Mouse (Mus musculus): ENCODE measurements around the gene Inhbe. TPM values are rescaled to one million over a fixed set of nuclear protein-coding genes. Genes with fewer than 3 reads are reported as not detected.
"Not testable (repeated sequence)": the region's sequence is repeated elsewhere in the genome, so short reads cannot be mapped to it uniquely, and the experiment has no call there.

Gene Inhbe
- polyA plus RNA-seq, 1 experiment from 2014 or later, result 0.05 TPM

DNA sequence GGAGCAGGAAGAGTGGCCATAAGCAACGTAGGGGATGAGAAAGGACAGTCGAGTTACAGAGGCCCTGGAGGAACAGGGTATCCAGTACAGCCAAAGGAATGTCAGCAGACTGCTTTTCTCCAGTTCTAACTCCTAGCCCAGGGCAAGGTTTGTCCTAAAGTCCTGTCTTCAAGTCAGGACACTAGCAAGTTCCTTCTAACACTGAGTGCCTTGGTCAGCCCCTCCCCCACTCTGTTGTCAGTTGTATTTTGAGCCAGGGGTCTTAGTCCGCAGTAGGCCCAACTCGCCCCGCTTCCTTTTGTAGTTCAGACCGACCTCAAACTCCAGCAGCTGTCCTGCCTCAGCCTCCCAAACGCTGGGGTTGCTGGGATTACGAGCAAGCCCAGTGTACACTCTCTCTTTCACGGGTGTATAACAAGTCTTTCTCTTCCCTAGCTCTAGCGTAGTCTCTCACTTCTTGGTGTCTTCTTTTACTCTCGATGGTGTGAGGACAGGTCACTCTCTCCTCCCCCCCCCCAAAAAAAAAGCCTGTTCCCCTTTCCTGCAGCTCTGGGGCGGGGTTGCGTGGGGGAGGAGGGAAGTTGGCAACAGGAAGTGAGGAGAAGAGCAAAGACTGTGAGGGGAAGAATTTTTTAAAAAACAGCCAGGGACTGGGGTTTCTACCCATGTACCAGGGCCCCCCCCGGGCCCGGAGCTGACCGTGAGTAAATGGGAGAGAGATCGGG, 30.9 kb downstream of the Inhbe start:
- WGBS, result 80% methylated on average over 17 of the region's 17 CpGs

DNA sequence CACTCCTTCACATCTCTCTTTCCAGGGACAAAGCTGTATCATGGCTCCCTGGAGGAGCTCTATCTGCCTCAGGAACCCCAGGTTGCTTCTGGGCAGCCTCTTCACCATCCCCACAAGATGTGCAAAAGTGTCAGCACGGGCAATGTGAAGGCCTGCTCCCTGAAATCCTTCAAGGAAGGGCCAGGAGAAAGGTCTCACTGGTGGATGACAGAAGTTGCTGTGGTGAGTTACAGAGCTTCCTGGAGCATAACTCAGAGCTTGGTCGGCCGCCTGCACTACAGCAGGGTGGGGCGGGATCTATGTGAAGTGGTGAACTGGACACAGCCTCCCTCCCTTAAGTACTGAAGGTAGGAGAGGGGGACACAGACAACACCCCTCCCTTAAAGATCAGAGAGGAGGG, 31.5 kb downstream of the Inhbe start:
- DNase-seq (ENCODE audit: low spot score) (no peak), ATAC-seq (replicated peaks; ENCODE audit: low FRiP score) (no peak)
- no peaks in the 10 kb centered on the region for H3K36me3 ChIP-seq (ENCODE audit: control insufficient read depth, insufficient read depth, low read length)
- peaks cover 11% of the 10 kb centered on the region for H3K4me1 ChIP-seq (replicated peaks; ENCODE audit: control insufficient read depth, insufficient read depth, low read length)
- H3K27me3 ChIP-seq (ENCODE audit: control insufficient read depth, insufficient read depth, low read length), result peaks cover 37% of the 10 kb centered on the region
- H3K9ac ChIP-seq (ENCODE audit: low read length), result no peak overlapping the region
- H3K27ac ChIP-seq (ENCODE audit: low read depth, low read length), result no peak overlapping the region
- H3K9me3 ChIP-seq (ENCODE audit: control insufficient read depth, low read length), result no peaks in the 10 kb centered on the region; the same call in 1 of the 2 replicates
- H3K4me2 ChIP-seq (ENCODE audit: low read depth, low read length, severe bottlenecking), result no peak overlapping the region
- WGBS, result 85% methylated on average over 4 of the region's 4 CpGs
- no peak overlapping the region for H3K4me3 ChIP-seq (ENCODE audit: low read depth, low read length)

More for the DNA sequence above, 30.9 kb downstream of the Inhbe start:
- DNase-seq (ENCODE audit: low spot score), result no peak
- Histone ChIP-seq H3K9ac (ENCODE audit: low read length) (no peak overlapping the region), H3K36me3 (ENCODE audit: control insufficient read depth, insufficient read depth, low read length) (no peaks in the 10 kb centered on the region), H3K4me1 (replicated peaks; ENCODE audit: control insufficient read depth, insufficient read depth, low read length) (peaks cover 11% of the 10 kb centered on the region), H3K4me2 (ENCODE audit: low read depth, low read length, severe bottlenecking) (no peak overlapping the region), H3K27me3 (ENCODE audit: control insufficient read depth, insufficient read depth, low read length) (peaks cover 43% of the 10 kb centered on the region), H3K27ac (ENCODE audit: low read depth, low read length) (no peak overlapping the region), H3K9me3 (ENCODE audit: control insufficient read depth, low read length) (no peaks in the 10 kb centered on the region; the same call in 1 of the 2 replicates), H3K4me3 (ENCODE audit: low read depth, low read length) (no peak overlapping the region)
- ATAC-seq (replicated peaks; ENCODE audit: low FRiP score), result no peak

DNA sequence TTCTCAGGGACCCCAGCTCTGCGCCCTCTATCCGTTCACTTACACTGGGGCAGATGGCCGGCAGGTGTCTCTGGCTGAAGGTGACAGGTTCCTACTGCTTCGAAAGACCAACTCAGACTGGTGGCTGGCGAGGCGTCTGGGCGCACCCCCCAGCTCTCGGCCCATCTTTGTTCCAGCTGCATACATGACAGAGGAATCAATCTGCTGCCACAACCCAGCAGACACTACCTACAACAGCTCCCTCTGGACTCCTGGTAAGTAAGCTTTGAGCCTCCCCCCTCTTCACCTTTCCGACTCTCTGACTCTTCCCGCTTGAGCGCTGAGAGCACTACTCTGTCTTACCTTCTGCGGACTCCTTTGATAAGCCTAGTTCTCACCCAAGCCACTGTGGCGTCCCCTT, 32.0 kb downstream of the Inhbe start:
- no peaks in the 10 kb centered on the region; the same call in 1 of the 2 replicates for H3K9me3 ChIP-seq (ENCODE audit: control insufficient read depth, low read length)
- no peak overlapping the region for H3K4me2 ChIP-seq (ENCODE audit: low read depth, low read length, severe bottlenecking)
- peaks cover 32% of the 10 kb centered on the region for H3K27me3 ChIP-seq (ENCODE audit: control insufficient read depth, insufficient read depth, low read length)
- WGBS, result 68% methylated on average over 13 of the region's 13 CpGs
- H3K9ac ChIP-seq (ENCODE audit: low read length), result no peak overlapping the region
- no peak overlapping the region for H3K27ac ChIP-seq (ENCODE audit: low read depth, low read length)
- DNase-seq (ENCODE audit: low spot score) (no peak), ATAC-seq (replicated peaks; ENCODE audit: low FRiP score) (no peak)
- peaks cover 11% of the 10 kb centered on the region for H3K4me1 ChIP-seq (replicated peaks; ENCODE audit: control insufficient read depth, insufficient read depth, low read length)
- H3K36me3 ChIP-seq (ENCODE audit: control insufficient read depth, insufficient read depth, low read length), result no peaks in the 10 kb centered on the region
- no peak overlapping the region for H3K4me3 ChIP-seq (ENCODE audit: low read depth, low read length)

DNA sequence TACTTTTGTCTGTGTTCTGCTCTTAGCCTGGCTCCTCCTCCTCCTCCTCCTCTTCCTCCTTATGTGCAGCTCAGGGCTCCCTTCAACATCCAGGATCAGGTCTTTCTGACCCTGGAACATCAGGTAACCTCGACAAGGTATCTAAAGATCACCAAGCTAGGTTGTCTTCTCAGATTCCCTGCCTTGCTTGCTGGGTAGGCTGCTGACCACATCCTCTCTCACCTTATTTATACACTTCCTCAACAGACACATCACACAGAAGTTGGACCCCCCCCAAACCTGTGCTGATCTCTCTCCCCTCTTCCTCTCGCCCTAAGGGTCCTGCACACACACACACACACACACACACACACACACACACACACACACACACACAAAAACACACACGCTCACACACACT, 32.6 kb downstream of the Inhbe start, which contains the start of gene Arhgap9:
Gene Arhgap9, plus strand, starts transcription at position 344 of the 400 bp plus-strand sequence.
- Histone ChIP-seq H3K9ac (ENCODE audit: low read length) (no peak within 1 kb of the TSS), H3K27ac (ENCODE audit: low read depth, low read length) (no peak within 1 kb of the TSS), H3K36me3 (ENCODE audit: control insufficient read depth, insufficient read depth, low read length) (no peaks in the 10 kb centered on the region), H3K9me3 (ENCODE audit: control insufficient read depth, low read length) (no peaks in the 10 kb centered on the region), H3K27me3 (ENCODE audit: control insufficient read depth, insufficient read depth, low read length) (peaks cover 26% of the 10 kb centered on the region), H3K4me1 (replicated peaks; ENCODE audit: control insufficient read depth, insufficient read depth, low read length) (peaks cover 8% of the 10 kb centered on the region), H3K4me3 (ENCODE audit: low read depth, low read length) (no peak within 1 kb of the TSS), H3K4me2 (ENCODE audit: low read depth, low read length, severe bottlenecking) (no peak within 1 kb of the TSS)
- ATAC-seq (replicated peaks; ENCODE audit: low FRiP score), result no peak
- WGBS, result 81% methylated on average over 3 of the region's 3 CpGs
- no peak for DNase-seq (ENCODE audit: low spot score)

DNA sequence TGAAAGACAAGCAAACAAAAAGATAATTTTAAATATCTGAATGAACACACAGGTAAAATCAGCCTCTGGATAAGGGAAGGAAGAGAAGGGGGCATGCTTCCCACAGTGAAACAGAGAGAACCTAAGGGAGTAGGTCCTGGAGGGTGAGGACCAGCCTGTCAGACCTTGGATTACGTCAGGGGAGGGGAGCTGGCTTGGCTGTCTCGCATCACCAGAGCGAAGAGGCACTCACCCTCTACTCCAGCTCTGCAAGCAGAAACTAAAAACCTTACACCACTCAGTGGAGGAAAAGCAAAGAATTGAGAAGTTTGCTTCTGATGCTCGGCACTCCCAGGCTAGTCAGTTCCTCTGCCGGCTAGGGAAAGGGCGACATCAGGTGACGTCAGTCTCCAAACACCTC, 34.2 kb downstream of the Inhbe start:
- Histone ChIP-seq H3K4me3 (ENCODE audit: low read depth, low read length) (no peak overlapping the region), H3K4me1 (replicated peaks; ENCODE audit: control insufficient read depth, insufficient read depth, low read length) (no peaks in the 10 kb centered on the region), H3K27ac (ENCODE audit: low read depth, low read length) (no peak overlapping the region), H3K9me3 (ENCODE audit: control insufficient read depth, low read length) (no peaks in the 10 kb centered on the region), H3K27me3 (ENCODE audit: control insufficient read depth, insufficient read depth, low read length) (peaks cover 10% of the 10 kb centered on the region), H3K9ac (ENCODE audit: low read length) (no peak overlapping the region), H3K4me2 (ENCODE audit: low read depth, low read length, severe bottlenecking) (no peak overlapping the region), H3K36me3 (ENCODE audit: control insufficient read depth, insufficient read depth, low read length) (no peaks in the 10 kb centered on the region)
- ATAC-seq (replicated peaks; ENCODE audit: low FRiP score) (no peak), DNase-seq (ENCODE audit: low spot score) (no peak)
- 87% methylated on average over 7 of the region's 7 CpGs for WGBS

DNA sequence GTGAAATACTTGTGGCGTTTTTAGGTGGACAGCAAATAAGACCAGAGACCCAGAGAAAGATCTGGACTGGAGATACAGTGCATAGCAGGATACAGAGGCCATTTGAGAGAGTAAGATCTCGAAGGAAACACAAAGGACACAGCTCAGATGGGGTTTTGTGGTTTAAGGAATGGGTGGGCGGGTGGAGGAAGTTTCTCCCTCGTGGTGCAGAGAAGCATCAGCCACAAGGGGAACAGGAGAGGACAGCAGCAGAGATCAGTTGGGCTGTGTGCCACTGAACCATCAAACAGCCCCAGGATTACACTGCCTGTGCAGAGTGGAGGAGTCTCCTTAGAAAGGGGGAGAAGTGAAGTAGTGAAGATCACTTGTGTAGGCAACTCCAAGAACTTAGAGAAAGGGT, 36.2 kb downstream of the Inhbe start:
- Histone ChIP-seq H3K9me3 (ENCODE audit: control insufficient read depth, low read length) (no peaks in the 10 kb centered on the region), H3K4me3 (ENCODE audit: low read depth, low read length) (no peak overlapping the region), H3K27me3 (ENCODE audit: control insufficient read depth, insufficient read depth, low read length) (no peaks in the 10 kb centered on the region), H3K9ac (ENCODE audit: low read length) (no peak overlapping the region), H3K27ac (ENCODE audit: low read depth, low read length) (no peak overlapping the region), H3K4me1 (replicated peaks; ENCODE audit: control insufficient read depth, insufficient read depth, low read length) (no peaks in the 10 kb centered on the region), H3K4me2 (ENCODE audit: low read depth, low read length, severe bottlenecking) (no peak overlapping the region), H3K36me3 (ENCODE audit: control insufficient read depth, insufficient read depth, low read length) (no peaks in the 10 kb centered on the region)
- WGBS, result 46% methylated on average over 4 of the region's 4 CpGs
- no peak for DNase-seq (ENCODE audit: low spot score)
- no peak for ATAC-seq (replicated peaks; ENCODE audit: low FRiP score)

DNA sequence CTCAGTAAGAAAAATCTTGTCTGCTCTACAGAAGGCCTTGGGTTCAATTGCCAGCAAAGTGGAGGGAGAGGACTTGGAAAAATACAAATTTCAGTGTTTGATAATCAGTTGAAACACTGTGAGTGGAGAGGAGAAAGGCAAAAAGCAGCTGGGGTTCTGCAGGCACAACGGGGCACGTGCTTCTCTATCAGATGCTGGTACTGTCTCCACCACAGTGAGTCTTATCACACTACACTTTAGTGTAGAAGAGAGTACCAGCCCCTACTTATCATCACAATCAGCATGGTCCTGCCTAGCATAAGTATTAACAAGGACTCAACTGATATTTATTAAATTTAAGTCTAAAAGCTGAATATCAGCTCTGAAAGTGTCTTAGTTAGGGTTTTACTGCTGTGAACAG, 36.9 kb downstream of the Inhbe start:
- ATAC-seq (replicated peaks; ENCODE audit: low FRiP score) (no peak), DNase-seq (ENCODE audit: low spot score) (no peak)

DNA sequence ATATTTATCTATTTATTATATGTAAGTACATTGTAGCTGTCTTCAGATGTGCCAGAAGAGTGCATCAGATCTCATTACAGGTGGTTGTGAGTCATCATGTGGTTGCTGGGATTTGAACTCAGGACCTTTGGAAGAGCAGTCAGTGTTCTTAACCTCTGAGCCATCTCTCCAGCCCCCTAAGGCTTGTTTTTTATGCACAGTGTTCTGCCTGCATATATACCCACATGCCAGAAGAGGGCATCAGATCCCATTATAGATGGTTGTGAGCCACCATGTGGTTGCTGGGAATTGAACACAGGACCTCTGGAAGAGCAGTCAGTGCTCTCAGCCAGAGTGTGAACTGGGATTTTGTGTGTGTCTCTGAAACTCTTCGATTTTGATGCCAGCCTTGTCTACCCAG, 39.3 kb downstream of the Inhbe start:
- ATAC-seq (replicated peaks; ENCODE audit: low FRiP score); H3K27ac ChIP-seq (ENCODE audit: low read depth, low read length); H3K4me1 ChIP-seq (replicated peaks; ENCODE audit: control insufficient read depth, insufficient read depth, low read length); H3K36me3 ChIP-seq (ENCODE audit: control insufficient read depth, insufficient read depth, low read length); H3K4me3 ChIP-seq (ENCODE audit: low read depth, low read length); H3K27me3 ChIP-seq (ENCODE audit: control insufficient read depth, insufficient read depth, low read length); H3K9ac ChIP-seq (ENCODE audit: low read length); H3K9me3 ChIP-seq (ENCODE audit: control insufficient read depth, low read length); DNase-seq (ENCODE audit: low spot score); H3K4me2 ChIP-seq (ENCODE audit: low read depth, low read length, severe bottlenecking): not testable (repeated sequence)
- WGBS, result 96% methylated on average over 1 of the region's 1 CpGs

More for the DNA sequence above, 36.9 kb downstream of the Inhbe start:
- H3K4me2 ChIP-seq (ENCODE audit: low read depth, low read length, severe bottlenecking), result no peak overlapping the region
- no peaks in the 10 kb centered on the region for H3K36me3 ChIP-seq (ENCODE audit: control insufficient read depth, insufficient read depth, low read length)
- no peak overlapping the region for H3K27ac ChIP-seq (ENCODE audit: low read depth, low read length)
- no peaks in the 10 kb centered on the region for H3K9me3 ChIP-seq (ENCODE audit: control insufficient read depth, low read length)
- H3K27me3 ChIP-seq (ENCODE audit: control insufficient read depth, insufficient read depth, low read length), result no peaks in the 10 kb centered on the region
- H3K4me1 ChIP-seq (replicated peaks; ENCODE audit: control insufficient read depth, insufficient read depth, low read length), result no peaks in the 10 kb centered on the region
- no peak overlapping the region for H3K4me3 ChIP-seq (ENCODE audit: low read depth, low read length)
- no peak overlapping the region for H3K9ac ChIP-seq (ENCODE audit: low read length)
- WGBS, result 77% methylated on average over 2 of the region's 2 CpGs

DNA sequence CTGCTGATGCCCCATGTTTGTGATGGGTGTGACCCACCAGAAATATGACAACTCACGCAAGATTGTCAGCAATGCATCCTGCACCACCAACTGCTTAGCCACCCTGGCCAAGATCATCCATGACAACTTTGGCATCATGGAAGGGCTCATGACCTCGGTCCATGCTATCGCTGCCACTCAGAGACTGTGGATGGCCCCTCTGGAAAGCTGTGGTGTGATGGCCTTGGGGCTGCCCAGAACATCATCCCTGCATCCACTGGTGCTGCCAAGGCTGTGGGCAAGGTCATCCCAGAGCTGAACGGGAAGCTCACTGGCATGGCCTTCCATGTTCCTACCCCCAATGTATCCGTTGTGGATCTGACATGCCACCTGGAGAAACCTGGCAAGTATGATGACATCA, 40.7 kb downstream of the Inhbe start:
- H3K9me3 ChIP-seq (ENCODE audit: control insufficient read depth, low read length); H3K4me2 ChIP-seq (ENCODE audit: low read depth, low read length, severe bottlenecking); H3K9ac ChIP-seq (ENCODE audit: low read length); H3K36me3 ChIP-seq (ENCODE audit: control insufficient read depth, insufficient read depth, low read length); ATAC-seq (replicated peaks; ENCODE audit: low FRiP score); H3K27ac ChIP-seq (ENCODE audit: low read depth, low read length); H3K4me1 ChIP-seq (replicated peaks; ENCODE audit: control insufficient read depth, insufficient read depth, low read length); DNase-seq (ENCODE audit: low spot score); H3K4me3 ChIP-seq (ENCODE audit: low read depth, low read length); H3K27me3 ChIP-seq (ENCODE audit: control insufficient read depth, insufficient read depth, low read length): not testable (repeated sequence)
- 95% methylated on average over 5 of the region's 5 CpGs for WGBS

Measured in forebrain, embryonic 11.5 days (tissue).